ENCODE assay signal across 16 mouse cellular contexts in genomic region chr3:116180341-116180885, GRCm38 (mm10). TPM values are rescaled to one million over a fixed set of nuclear protein-coding genes. Genes with fewer than 3 reads are reported as not detected.
A peak's percentile ranks its signal among the peaks of the same experiment; 100 is the strongest.
DNase-seq lines count a peak whose midpoint lies in the region; TF ChIP-seq lines count a peak whose summit lies in the region.
"Had no signal": no experiment of that assay in that cellular context is flagged by ENCODE, and none has a peak within 500 bp of the region (broad histone marks: within the 10 kb centered on the region; RNA-seq: fewer than 3 reads in every experiment).

No protein-coding gene starts in this region.

- no peak for TF ChIP-seq POLR2A in liver, adult 2 months (IDR thresholded peaks at IDR 0.05; ENCODE audit: extremely low read depth, insufficient read depth, low read length)

- H3K9ac ChIP-seq in liver, adult 2 months (ENCODE audit: low read depth, low read length) = no peak overlapping the region
- H3K9ac ChIP-seq: embryonic facial prominence, embryonic 12.5 days; forebrain, embryonic 15.5 days; heart, embryonic 12.5 days; hindbrain, embryonic 14.5 days had no signal

- H3K27ac ChIP-seq in liver, adult 2 months (replicated peaks; ENCODE audit: insufficient read depth, low read depth, low read length) = 0 out of 2 replicates have a peak overlapping the region, but pooled peaks have one; percentile 8
- H3K27ac ChIP-seq: embryonic facial prominence, embryonic 12.5 days; forebrain, embryonic 15.5 days; heart, adult 2 months; hindbrain, embryonic 10.5 days; hindbrain, embryonic 14.5 days had no signal

- no peak for TF ChIP-seq CTCF in liver, adult 2 months (IDR thresholded peaks at IDR 0.05; ENCODE audit: low read depth, low read length)

- no peaks in the 10 kb centered on the region for H3K36me3 ChIP-seq in liver, adult 2 months (ENCODE audit: control insufficient read depth, insufficient read depth, low read length)
- H3K36me3 ChIP-seq: embryonic facial prominence, embryonic 12.5 days; forebrain, embryonic 15.5 days; heart, embryonic 12.5 days; hindbrain, embryonic 10.5 days had no signal

- H3K27me3 ChIP-seq in liver, adult 2 months (ENCODE audit: control insufficient read depth, insufficient read depth, low read length) = no peaks in the 10 kb centered on the region
- H3K27me3 ChIP-seq: embryonic facial prominence, embryonic 12.5 days; forebrain, embryonic 15.5 days; heart, embryonic 12.5 days had no signal

- 35% methylated on average over 5 of the region's 5 CpGs for WGBS in liver, adult 2 months

- H3K4me3 ChIP-seq in liver, adult 2 months (ENCODE audit: insufficient read depth, low read depth, low read length) = no peak overlapping the region
- H3K4me3 ChIP-seq: embryonic facial prominence, embryonic 12.5 days; forebrain, embryonic 15.5 days; heart, adult 2 months; heart, embryonic 12.5 days; hindbrain, embryonic 10.5 days had no signal

- DNase-seq in liver, adult 2 months (ENCODE audit: extremely low read depth, low read depth, low spot score) = peak; percentile 81
- DNase-seq in liver (no peak), adipocyte (ENCODE audit: low spot score) (peak; percentile 91)
- peak; percentile 25 for DNase-seq in lung, postnatal 25 days (ENCODE audit: low spot score)
- no peak for DNase-seq in lung, adult 18-20 months
- no peak for DNase-seq in gastrocnemius, adult 18-20 months (ENCODE audit: low spot score)
- DNase-seq: cerebellum, adult 11-12 months; cerebellum, adult 9-10 months; cerebellum, postnatal 25 days; gastrocnemius, postnatal 10 days; heart, adult 2 months had no signal

- peaks cover 8% of the 10 kb centered on the region; the same call in 1 of the 2 replicates for H3K4me1 ChIP-seq in liver, adult 2 months (ENCODE audit: control insufficient read depth, insufficient read depth, low read length)
- H3K4me1 ChIP-seq: embryonic facial prominence, embryonic 12.5 days; forebrain, embryonic 15.5 days; heart, embryonic 12.5 days; hindbrain, embryonic 10.5 days had no signal

- no peaks in the 10 kb centered on the region for H3K79me2 ChIP-seq in liver, adult 2 months (ENCODE audit: control insufficient read depth, insufficient read depth, low read length)

RNA-seq across cellular contexts. Expression of gene Vcam1, which starts 50.9 kb away (rescaled TPM):
- 16.9 and 20.1 TPM in 2 replicates for total RNA-seq in liver, adult 2 months (2014; rRNA removed)
- polyA plus RNA-seq in liver, adult 2 months (2012; rRNA removed) = 0.71 and 1.9 TPM in 2 replicates
- 1 to 10 TPM; 1.7 to 3.1 TPM for total RNA-seq in gastrocnemius, adult 18-20 months (2021)

Comparison
In these comparisons a context has a peak if more than half of its experiments do, and no peak if none do; other contexts are left out.
1. DNase-seq: peak in liver, adult 2 months (single experiment), lung, postnatal 25 days (single experiment) and adipocyte (single experiment); none in liver (single experiment), lung, adult 18-20 months (0 of 2) and gastrocnemius, adult 18-20 months (single experiment).